Mouse (Mus musculus) heart, adult 2 months (tissue): ENCODE measurements around the gene Stx3.

Experiments used
- CTCF ChIP-seq: fragments of 200-600 bp; IDR thresholded peaks from 2 replicates; pipeline ENCODE4 v1.8.1; 2022; ENCODE audit warnings: antibody characterized with exemption, mild to moderate bottlenecking, moderate library complexity
- POLR2A ChIP-seq: fragments of 200-500 bp; IDR thresholded peaks from 2 replicates; pipeline ENCODE4 v1.6.1; 2011; ENCODE audit warnings: mild to moderate bottlenecking, low read depth, low read length, control low read depth; ENCODE audit not compliant: insufficient read depth

DNA sequence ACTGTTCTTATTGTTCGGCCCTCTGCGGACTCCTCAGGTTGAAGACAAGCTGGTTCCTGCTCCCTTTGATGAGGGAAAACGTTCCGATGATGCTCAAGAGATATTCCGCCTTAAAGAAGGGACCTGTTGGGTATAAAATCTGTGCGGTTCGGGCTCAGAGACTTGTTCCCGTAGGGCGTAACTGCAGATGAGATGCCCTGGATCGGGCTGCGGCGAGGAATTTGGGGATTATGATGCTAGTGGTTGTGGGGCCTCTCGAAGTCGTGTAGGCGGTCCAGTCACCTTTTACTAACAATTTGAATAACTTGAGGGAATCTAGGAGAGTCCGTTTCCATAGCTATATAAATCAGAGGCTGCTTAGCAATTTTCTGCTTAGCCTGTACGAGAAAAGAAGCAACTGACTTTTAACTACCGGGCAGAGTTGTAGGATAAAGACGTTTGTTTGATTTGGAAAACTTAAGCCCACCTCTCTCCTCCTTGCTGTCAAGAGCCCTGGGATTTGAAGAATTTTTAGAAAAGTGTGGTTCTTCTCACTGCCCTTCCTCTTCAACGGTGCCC, at the start of gene Stx3:
- TF ChIP-seq CTCF (no peak), POLR2A (no peak)
